Mouse (Mus musculus) 416B (cell line): ENCODE results near the gene Pdxk.
A peak's percentile ranks its signal among the peaks of the same experiment; 100 is the strongest.

ENCODE experiments used
- DNase-seq: peaks from one replicate; pipeline ENCODE4 v3.0.0; 2011; ENCODE audit warnings: low read depth

Pdxk gene

DNA sequence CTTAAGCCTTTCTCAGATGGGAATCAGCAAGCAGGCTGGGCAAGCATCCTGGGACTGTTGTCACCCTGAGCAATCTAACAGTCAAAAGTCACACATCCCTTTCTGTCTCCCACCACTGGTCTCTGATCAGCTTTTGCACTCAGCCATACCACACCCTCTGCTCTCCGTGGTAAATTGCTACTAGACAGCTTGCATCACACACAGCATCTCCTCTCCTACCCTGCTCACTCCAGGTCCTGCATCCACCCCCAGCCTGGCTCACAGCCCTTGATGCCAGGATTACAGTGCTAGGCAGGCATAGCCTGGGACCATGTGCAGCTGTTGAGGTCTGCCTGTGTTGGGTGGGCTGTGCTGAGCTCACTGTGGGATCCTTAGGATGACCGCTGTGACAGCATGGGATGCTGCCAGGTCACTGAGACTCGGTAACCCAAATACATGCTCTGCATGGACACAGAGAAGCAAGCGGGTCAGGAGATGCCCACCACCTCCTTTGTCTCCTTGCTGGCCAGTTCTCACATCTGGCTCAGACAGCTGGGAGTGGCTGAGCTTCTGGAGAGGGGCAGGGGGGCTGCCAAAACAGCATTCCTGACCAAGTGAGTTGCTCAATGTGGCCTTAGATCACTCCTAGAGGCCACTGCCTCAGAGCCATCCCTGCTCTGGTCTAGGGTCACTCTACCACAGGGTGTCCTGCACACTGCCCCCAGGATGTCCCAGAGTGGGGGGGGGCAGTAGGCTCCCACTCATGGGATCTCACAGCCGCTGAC, 6.2 kb downstream of the Pdxk start:
- DNase-seq = peak; percentile 12

DNA sequence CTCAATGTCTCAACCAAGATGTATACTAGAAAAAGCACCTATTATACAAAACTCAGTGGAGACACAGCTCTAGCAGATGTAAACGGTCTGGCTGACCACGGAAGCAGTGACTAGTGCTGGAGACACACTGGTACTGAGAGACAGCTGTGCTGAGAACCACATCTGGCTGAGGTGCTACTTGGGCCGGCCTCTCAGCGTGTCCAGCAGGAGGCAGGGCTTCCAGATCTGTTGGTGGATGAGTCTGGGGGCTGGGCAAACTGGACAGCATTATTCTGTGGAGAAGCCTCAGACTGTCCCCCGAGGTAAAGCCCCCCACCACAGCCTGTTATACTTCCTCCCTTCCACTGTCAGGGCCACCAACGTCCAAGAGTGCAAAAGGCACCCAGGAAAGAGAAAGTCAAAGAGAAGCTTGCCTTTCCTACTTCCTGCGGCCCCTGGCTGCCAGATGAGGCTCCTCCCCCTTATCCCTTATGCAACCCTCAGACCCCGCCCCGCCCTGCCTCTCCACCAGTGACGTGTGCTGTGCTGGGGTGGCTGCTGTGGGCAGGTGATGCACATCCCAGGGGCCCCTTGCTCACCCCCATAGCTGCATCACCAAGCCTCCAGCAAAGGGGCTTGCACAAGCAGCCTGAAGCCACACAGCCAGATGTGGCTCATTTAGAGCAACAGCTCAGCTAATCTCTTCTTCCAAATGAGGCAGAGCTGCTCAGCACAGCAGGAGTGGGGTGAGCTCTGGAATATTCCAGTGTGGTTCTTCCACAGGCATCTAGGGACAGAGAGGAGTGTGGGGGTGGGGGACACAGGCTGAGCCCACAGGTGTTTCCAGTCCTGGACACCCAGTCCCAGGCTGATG, 7.1 kb downstream of the Pdxk start:
- peak; percentile 69 for DNase-seq

DNA sequence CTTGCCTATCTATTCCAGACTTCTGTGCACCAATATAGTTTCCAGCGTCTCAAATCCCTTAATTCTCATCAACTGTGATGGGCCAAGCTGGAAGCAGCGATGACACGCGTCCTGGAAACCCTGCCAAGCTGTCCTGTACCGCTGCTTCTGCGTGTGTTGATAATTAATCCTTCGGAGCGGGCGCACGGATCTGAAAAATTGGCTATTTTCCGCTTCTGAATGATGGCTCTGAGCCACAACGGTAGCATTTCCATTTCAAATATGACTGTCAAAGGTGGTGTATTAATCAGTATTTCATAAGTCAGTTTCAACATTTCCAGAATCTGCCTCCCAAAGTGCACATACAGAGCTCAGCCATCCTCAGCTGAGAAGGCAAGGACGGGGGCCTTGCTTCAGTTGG, 8.1 kb downstream of the Pdxk start:
- DNase-seq = no peak

DNA sequence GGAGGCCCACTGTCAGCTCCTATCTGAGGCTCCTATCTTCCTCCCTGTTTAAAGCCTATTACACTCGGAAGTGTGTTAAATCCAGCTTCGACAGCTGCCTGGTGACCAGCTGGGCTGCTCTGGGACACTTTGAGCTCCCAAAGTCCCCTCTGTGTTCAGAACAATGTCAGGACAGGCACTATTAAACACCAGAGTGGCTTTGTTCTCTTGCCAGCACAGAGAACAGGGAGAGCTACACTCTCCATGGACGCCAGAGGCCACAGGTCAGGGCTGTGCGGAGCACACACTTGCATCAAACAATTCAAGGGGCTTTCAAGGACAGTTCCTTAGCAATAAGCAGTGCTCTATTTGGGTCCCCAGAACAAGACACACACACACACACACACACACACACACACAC, 12.1 kb downstream of the Pdxk start:
- DNase-seq = no peak

DNA sequence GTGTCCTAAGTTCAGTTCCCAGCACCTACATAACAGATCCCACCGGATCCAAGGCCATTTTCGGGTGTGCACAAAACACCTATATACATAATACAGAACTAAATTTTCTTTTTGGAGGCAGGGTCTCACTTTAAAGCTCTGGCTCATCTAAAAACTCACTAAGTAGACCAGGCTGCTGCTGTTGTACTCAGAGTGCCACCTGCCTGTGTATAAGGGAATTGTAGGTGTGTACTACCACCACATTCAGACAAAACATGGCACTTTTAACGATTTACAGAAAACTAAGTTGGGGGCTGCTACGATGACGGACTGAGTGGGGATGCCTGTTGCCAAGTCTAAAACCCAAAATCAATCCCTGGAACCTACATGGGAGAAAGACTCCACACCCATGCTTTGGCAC, 14.0 kb downstream of the Pdxk start:
- DNase-seq = no peak

DNA sequence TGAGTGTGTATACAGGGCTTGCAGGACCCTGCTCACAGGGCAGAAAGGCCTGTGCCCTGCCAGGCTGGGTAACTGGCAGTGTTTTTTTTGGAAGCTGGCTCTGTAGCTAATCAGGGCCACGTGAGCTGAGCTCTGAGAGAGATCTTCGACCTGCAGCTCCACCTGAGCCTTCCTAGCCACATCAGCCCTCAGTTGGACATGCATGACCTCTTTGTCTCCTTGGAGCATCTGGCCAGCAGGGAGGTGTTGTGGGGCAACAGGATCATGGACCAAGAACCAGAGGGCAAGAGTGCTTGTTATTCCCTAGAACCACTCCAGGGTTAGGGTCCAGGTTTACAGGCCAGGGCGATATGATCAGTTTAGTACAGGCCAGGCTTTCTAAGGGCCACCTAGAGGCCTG, 17.4 kb downstream of the Pdxk start:
- no peak for DNase-seq

GRCm38 (mm10) chr10:78446195-78446594, 18.6 kb downstream of the Pdxk start:
- peak; percentile 15 for DNase-seq

GRCm38 (mm10) chr10:78442292-78442691, 22.5 kb downstream of the Pdxk start:
- DNase-seq = no peak

DNA sequence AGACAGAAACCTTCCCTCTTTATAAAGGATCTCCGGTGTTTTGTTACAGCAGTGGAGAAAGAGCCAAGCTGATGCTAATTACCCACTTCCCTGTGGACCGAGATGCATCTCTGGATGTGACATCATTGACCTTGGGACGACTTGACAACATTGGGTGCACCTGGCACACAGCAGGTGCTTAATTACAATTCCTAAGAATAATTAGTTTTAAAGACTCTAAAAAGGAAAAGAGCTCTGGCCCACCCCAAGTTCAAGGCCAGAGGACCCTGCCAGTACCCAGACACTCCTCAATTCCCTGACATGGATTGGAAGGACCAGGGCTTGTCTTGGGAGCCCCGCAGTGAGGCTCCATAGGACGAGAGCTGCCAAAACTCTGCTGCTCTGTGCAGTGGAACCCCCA, 23.2 kb downstream of the Pdxk start:
- no peak for DNase-seq

GRCm38 (mm10) chr10:78440812-78441211, 24.0 kb downstream of the Pdxk start:
- peak; percentile 32 for DNase-seq

GRCm38 (mm10) chr10:78439990-78440389, 24.8 kb downstream of the Pdxk start:
- DNase-seq = no peak

DNA sequence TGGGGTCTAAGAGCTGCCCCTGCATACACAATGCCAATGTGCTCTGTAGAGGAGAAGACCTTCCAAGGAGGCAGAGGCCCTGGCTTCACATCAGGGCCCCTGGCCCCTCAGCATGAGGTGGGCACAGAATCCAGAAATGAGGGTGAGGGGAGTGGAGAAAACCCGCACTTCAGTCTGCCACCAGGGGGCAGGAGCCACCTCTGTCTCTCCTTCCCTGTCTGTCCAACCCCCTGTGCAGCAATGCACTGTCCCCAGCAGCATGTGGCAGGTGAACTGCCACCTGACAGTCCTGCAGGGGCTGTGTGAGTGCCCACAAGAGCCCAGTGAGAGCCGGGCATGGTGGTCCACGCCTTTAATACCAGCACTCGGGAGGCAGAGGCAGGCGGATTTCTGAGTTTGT, 25.2 kb downstream of the Pdxk start:
- DNase-seq = peak; percentile 19

- DNase-seq = peak; percentile 57
Observed at GRCm38 (mm10) chr10:78438094-78438493, 26.7 kb downstream of the Pdxk start.

GRCm38 (mm10) chr10:78432853-78433252, 31.9 kb downstream of the Pdxk start:
- DNase-seq = no peak

GRCm38 (mm10) chr10:78429776-78430175, 35.0 kb downstream of the Pdxk start:
- DNase-seq = no peak

- DNase-seq = peak; percentile 61
Observed at GRCm38 (mm10) chr10:78429180-78429579, 35.6 kb downstream of the Pdxk start.

DNA sequence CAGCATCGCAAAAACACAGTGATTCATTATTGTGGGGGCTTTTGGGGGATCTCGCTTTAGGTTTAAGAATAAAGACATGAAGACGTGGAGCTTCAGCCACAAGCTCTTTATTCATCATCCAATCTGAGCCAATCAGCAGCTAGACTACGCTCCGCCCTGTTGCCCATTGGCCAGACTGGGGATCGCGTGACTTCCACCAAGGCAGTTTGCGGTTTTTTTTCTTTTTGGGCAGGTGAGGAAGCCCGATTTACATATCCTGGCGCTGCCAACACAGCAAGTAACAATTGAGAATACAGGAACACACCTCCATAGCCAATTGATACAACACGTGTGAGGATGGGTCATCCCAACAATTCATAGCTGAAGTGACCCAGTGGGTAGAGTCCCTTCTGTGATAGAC, 36.7 kb downstream of the Pdxk start:
- no peak for DNase-seq

- peak; percentile 55 for DNase-seq
Observed at GRCm38 (mm10) chr10:78426117-78426735, 38.5 kb downstream of the Pdxk start.

GRCm38 (mm10) chr10:78425181-78426041, 39.4 kb downstream of the Pdxk start, which contains the start of gene Cstb:
Gene Cstb, plus strand, starts transcription at chr10:78425669.
- peak; percentile 68 for DNase-seq

DNA sequence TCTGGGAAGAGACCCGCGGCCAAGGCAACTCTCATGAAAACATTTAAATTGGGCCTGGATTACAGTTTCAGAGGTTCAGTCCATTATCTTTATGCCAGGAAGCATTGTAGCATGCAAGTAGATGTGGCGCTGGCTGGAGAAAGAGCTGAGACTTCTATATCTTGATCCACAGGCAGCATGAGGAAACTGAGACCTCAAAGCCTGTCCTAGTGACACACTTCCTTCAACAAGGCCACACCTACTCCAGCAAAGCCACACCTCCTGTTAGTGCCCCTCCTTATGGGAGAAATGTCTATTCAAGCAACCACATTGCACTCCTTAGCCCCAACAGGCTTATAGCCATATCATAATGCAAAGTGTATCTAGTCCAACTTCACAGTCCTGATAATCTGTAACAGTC, 42.2 kb downstream of the Pdxk start:
- DNase-seq = peak; percentile 74

DNA sequence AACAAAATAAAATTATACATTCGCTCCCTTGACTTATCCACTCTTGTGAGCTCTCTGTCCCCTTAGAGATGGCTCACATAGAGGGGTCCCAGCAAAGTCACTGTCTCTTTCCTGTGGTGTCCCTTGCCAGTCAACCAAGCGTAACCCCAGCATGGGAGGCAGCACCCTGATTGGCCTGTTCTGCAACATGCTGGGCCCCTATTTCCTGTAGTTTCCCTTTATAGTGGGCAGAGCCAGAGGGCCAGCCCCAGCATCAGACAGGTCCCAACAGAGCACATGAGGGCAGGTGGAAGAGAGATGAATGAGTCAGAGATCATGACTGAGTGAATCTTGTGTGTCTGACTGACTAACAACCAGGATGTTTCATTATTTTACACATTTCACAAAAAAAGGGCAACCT, 43.8 kb downstream of the Pdxk start:
- peak; percentile 40 for DNase-seq

- no peak for DNase-seq
Observed at GRCm38 (mm10) chr10:78418791-78419190, 46.0 kb downstream of the Pdxk start.
